Mouse (Mus musculus): ENCODE measurements around the gene Atxn1. TPM values are rescaled to one million over a fixed set of nuclear protein-coding genes. Genes with fewer than 3 reads are reported as not detected.

Atxn1 gene
- total RNA-seq, 4 experiments from 2014 or later: 135 to 195 (median 160) TPM

- no peak for DNase-seq (ENCODE audit: low spot score in 2 of 2)
Measured at GRCm38 (mm10) chr13:45832695-45833350, 132.0 kb downstream of the Atxn1 start.

GRCm38 (mm10) chr13:45829341-45829936 is 135.4 kb downstream of the Atxn1 start:
- DNase-seq (ENCODE audit: low spot score in 2 of 2): no peak

DNA sequence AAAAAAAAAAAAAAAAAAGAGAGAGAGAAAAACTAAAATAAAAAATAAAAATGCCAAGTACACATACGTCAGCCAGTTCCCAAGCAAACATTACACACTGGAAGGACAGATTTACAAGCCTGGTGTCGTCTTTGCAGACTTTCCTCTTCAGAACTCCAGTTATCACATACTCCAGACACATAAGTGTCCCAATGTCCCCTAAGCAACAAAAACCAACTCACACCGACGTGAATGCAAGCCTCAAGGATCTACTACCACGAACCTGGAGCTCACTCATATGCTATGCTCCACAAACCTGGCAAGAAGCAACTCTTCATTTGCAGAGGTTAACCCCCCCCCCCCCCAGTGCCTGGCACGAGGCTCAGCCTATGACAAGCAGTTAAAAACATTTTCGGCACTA is 136.8 kb downstream of the Atxn1 start:
- DNase-seq (ENCODE audit: low spot score in 2 of 2): no peak

GRCm38 (mm10) chr13:45827619-45828018 is 137.2 kb downstream of the Atxn1 start:
- DNase-seq (ENCODE audit: low spot score in 2 of 2): peak in 1 of 2 experiments; percentile 45

DNA sequence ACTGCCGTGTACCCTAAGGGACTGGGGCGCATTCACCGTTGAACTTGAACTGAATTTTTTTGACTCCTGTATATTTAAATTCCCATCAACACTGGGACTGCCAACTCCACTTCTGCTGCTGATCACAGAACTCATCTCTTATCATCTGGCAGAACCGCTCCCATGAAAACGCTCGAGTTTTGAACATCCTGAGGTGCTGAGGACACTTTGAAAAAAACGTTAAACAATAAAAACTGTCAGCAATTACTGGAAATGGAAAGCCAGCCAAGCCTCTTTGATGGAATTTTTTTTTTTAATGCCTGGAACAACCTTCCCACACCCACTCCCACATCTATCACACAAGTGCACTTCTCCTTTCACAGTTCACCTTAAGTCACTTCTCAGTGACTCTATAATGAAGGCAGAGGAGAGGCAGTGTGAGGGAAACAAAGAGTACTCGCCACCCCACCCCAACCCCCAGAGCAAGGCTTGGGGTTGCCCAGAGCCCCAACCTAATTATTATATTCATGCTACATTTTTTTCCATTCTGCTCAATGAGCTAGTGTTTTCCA is 137.7 kb downstream of the Atxn1 start:
- no peak for DNase-seq (ENCODE audit: low spot score in 2 of 2)

DNA sequence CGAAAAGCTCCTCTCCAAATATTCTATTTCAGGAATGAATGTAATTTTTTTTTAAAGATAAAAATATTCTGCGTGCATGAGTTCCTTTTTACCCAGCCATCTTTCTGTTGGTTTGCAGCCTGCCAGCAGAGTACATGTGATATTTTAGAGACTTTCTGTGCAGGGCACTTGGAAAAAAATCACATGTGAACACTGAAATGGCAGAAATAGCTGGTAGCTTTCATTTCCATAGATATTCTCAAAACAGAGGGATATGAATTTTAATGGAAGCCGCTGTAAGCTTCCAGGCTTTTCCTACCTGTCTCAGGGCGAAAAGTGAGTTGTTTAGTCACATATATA is 142.3 kb downstream of the Atxn1 start:
- DNase-seq (ENCODE audit: low spot score in 2 of 2): no peak

DNA sequence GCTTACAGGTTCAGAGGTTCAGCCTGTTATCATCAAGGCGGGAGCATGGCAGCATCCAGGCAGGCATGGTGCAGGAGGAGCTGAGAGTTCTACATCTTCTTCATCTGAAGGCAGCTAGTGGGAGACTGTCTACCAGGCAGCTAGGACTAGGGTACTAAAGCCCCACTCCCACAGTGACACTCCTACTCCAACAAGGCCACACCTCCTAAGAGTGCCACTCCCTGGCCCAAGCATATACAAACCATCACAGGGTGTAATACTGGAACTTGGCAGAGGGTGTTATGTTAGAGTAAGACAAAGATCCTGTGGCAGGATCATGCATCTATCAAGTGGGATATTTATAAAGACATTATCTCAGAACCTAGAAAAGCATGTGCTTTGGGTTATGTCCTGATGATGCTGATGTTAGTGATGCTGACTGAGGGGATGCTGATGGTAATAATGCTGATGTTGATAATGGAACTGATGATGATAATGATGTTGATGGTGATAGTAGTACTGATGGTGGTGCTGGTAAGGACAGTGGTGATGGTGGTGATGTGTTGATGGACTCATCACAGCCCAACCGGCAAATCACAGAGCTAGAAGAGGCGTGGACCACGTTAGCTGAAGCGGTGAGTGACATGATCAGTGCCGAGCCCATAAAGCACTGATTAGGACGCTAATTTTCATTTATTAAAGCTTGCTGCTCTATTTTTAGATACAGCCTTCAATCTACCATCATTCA is 142.9 kb downstream of the Atxn1 start:
- no peak for DNase-seq (ENCODE audit: low spot score in 2 of 2)

- DNase-seq (ENCODE audit: low spot score in 2 of 2): no peak
Measured at GRCm38 (mm10) chr13:45820473-45821230, 144.2 kb downstream of the Atxn1 start.

GRCm38 (mm10) chr13:45816670-45817069 is 148.1 kb downstream of the Atxn1 start:
- DNase-seq (ENCODE audit: low spot score in 2 of 2): no peak

- DNase-seq (ENCODE audit: low spot score in 2 of 2): no peak
Measured at GRCm38 (mm10) chr13:45809777-45810410, 154.9 kb downstream of the Atxn1 start.

DNA sequence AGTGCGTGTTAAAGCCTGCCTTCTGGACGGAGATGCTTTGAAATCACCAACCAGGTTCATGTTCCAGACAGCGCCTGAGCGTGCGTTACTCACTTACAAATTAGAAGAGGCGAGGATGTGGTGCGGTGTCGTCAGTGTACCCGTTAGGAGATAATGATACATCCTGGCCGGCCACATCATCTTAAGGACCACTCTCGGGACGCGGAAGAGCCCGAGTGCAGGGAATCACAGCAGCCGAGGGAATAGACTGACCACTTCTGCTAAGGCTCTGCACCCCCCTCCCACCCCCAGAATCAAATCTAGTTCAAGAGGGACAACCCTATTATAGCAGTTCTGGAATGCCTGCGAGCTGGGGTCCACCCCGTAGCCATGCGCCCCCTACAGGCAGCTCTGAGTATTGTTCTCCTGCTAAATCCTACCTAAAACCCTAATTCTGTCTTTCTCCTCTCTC is 157.2 kb downstream of the Atxn1 start:
- DNase-seq (ENCODE audit: low spot score in 2 of 2): no peak

GRCm38 (mm10) chr13:45806600-45807525 is 157.9 kb downstream of the Atxn1 start:
- DNase-seq (ENCODE audit: low spot score in 2 of 2): no peak

DNA sequence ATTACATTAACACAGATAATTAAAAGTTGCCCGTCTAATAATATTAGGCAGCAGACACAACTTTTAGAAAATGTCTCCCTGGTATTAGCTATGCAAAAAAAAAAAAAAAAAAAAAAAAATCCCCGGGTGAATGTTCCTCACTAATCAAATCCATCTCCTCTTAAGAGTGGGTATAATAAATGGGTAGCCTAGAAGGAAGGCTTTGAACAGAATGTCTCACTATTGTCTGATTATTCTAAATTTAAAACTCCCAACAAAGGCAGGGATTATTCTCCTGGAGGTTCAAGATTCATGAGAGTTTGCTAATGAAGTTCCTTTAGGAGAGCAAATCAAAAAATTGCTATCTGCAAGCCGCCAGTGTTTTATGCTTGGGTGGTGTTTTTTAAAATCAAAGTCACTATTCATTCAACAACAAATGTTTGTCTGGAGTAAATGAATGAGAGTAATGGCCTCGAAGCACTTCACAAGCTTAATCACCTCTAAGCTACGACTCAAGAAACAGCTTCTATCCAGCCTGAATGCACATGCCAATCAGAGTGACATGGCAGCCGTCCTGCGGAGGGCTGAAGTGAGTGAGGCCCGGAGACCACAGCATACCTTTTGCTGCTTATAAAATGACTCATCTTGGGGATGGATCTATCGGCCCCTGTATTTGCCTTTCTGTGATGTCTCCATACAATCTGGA is 158.8 kb downstream of the Atxn1 start:
- DNase-seq (ENCODE audit: low spot score in 2 of 2): no peak

- no peak for DNase-seq (ENCODE audit: low spot score in 2 of 2)
Measured at GRCm38 (mm10) chr13:45802620-45803410, 162.0 kb downstream of the Atxn1 start.

- DNase-seq (ENCODE audit: low spot score in 2 of 2): no peak
Measured at GRCm38 (mm10) chr13:45798248-45798647, 166.6 kb downstream of the Atxn1 start.

DNA sequence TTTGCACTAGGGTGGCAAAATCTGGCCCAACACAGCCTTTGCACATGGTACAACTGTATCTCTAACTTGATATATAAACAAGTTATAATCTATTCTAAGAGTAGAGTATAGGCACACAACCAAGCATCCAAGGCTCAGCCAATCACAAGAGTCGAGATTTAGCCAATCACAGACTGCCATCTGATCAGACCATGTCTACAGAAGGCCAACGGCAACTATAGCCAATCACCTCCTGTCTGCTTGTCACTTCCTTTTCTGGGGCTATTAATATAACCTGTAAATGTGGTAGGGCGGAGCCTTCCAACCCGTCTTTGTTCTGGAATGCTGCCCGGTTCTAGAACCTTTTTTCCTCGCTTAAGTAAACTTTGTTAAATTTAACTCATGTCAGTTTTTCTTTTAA is 167.1 kb downstream of the Atxn1 start:
- no peak for DNase-seq (ENCODE audit: low spot score in 2 of 2)

DNA sequence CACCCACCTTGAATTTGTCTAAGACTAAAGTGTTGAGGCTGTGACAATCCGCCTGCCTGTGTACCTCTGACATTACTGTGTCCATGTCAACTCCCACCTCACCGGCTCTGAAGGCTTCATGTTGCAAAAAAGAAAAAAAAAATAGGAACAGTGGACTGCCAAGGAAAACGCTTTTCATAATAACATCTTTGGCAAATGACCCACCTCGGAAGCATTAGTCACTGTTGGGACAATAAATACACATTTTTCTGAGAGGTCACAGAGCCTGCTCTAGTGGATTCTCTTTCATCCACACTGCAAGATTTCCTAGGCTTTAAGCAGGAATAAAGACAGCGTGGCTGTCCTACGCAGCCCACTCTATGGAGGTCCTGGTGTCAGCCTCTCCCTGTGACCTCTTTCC is 168.5 kb downstream of the Atxn1 start:
- DNase-seq (ENCODE audit: low spot score in 2 of 2): no peak

- DNase-seq (ENCODE audit: low spot score in 2 of 2): no peak
Measured at GRCm38 (mm10) chr13:45793796-45794195, 171.0 kb downstream of the Atxn1 start.

DNA sequence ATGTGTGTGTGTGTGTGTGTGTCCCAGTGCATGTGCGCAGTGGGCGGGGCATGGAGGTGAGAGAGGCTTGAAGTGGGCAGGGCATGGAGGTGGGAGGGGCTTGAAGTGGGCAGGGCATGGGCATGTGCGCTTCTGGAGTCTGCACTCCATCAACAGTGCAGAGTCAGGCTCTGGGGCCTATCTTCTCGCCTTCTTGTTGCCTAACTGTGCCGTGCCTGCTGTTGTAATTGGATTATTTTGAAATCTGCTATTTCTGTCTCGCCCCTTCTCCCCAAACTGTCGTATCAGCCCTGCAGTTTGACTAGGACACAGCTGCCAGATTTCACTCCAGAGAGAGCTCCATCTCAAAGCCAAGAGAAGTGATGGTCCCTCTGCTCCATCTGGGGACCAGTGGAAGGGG is 178.4 kb downstream of the Atxn1 start:
- DNase-seq (ENCODE audit: low spot score in 2 of 2): no peak
